Mouse (Mus musculus) urinary bladder, adult 2 months (tissue): Measurements from ENCODE around the gene Rsu1. TPM values are rescaled to one million over a fixed set of nuclear protein-coding genes. Genes with fewer than 3 reads are reported as not detected.

Experiments
- DNase-seq: peaks from one replicate; pipeline ENCODE4 v3.0.0; 2022; ENCODE audit warnings: low spot score
- polyA plus RNA-seq: library from polyadenylated mRNA; depleted of rRNA; stranded (reverse); fragments of >200 nt; gene quantifications from 2 replicates; pipeline ENCODE4 v1.2.3, GENCODE M21; 2012; rRNA removed

Rsu1 gene
- polyA plus RNA-seq, 1 experiment, result 247 TPM

DNA sequence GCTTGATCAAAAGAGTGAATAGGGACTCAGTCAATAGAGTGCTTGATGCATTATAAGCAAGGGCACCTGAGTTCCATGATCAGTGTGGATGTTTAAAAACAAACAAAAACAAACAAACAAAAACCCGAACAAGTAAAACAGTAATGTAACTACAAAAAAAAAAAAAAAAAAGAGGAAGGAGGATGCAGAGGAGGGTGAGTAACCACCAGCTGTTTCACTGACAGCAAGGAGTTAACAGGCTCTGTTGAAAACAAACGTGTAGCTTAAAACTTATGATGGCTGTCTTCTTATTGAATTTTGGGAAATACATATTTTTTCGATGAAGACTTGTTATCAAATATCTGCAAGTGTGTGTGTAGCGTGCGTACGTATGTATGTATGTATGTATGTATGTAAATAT is 222.6 kb downstream of the Rsu1 start:
- DNase-seq, result no peak

DNA sequence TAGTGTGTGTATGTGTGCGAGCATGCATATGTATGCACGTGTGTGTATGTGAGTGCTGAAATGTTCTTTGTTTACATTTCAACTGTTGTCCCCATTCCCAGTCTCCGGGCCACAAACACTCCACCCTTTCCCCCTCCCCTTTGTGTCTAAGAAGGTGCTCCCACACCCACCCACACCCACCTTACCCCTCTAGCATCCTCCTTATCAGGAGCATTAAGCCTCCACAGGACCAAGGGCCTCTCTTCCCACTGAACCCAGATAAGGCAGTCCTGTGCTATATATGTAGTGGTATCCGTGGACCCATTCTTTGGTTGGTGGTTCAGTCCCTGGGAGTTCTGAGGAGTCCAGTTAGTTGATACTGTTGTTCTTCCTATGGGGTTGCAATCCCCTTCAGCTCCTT is 226.7 kb downstream of the Rsu1 start:
- DNase-seq, result no peak

GRCm38 (mm10) chr2:13039785-13040184 is 231.4 kb downstream of the Rsu1 start:
- DNase-seq, result no peak

GRCm38 (mm10) chr2:13038772-13039171 is 232.4 kb downstream of the Rsu1 start:
- DNase-seq, result no peak

Other genes with a start within 250 kb of the Rsu1 start
- 0.07 and 0.09 TPM in 2 replicates for gene Cubn, start 220.4 kb upstream of the Rsu1 start, polyA plus RNA-seq